Mouse (Mus musculus) intestine, postnatal 0 days (tissue): ENCODE measurements around the gene Tns1. TPM values are rescaled to one million over a fixed set of nuclear protein-coding genes. Genes with fewer than 3 reads are reported as not detected.

Source experiments
- ATAC-seq: fragments of 200-750 bp; cut with Nextera tagmentation; 2 replicates; pipeline ENCODE4 v1.8.0; 2017; ENCODE audit warnings: mild to moderate bottlenecking, moderate TSS enrichment, moderate library complexity
- H3K27ac ChIP-seq: fragments of 300-500 bp; sonication (generic); 2 replicates; pipeline ENCODE4 v1.5.1; 2014; ENCODE audit warnings: mild to moderate bottlenecking, low read depth, low read length, moderate library complexity
- H3K27me3 ChIP-seq: fragments of 300-500 bp; sonication (generic); replicated peaks from 2 replicates; pipeline ENCODE4 v1.6.1; 2014; ENCODE audit warnings: low read length, mixed read lengths; ENCODE audit not compliant: control insufficient read depth, insufficient read depth
- H3K36me3 ChIP-seq: fragments of 300-500 bp; sonication (generic); 2 replicates; pipeline ENCODE4 v1.6.1; 2014; ENCODE audit warnings: mild to moderate bottlenecking, moderate library complexity; ENCODE audit not compliant: control insufficient read depth, insufficient read depth
- H3K4me1 ChIP-seq: fragments of 300-500 bp; sonication (generic); replicated peaks from 2 replicates; pipeline ENCODE4 v1.6.1; 2014; ENCODE audit warnings: antibody characterized with exemption, low read length, mixed read lengths; ENCODE audit not compliant: control insufficient read depth, insufficient read depth
- H3K4me2 ChIP-seq: fragments of 300-500 bp; sonication (generic); replicated peaks from 2 replicates; pipeline ENCODE4 v1.6.1; 2014; ENCODE audit warnings: low read depth, mild to moderate bottlenecking, moderate library complexity
- H3K4me3 ChIP-seq: fragments of 300-500 bp; sonication (generic); 2 replicates; pipeline ENCODE4 v1.5.1; 2014; ENCODE audit warnings: low read depth, low read length
- H3K9ac ChIP-seq: fragments of 300-500 bp; sonication (generic); 2 replicates; pipeline ENCODE4 v1.6.1; 2014; ENCODE audit warnings: mild to moderate bottlenecking, low read depth, low read length
- H3K9me3 ChIP-seq: fragments of 300-500 bp; sonication (generic); 2 replicates; pipeline ENCODE4 v1.6.1; 2016; ENCODE audit warnings: mixed run types; ENCODE audit not compliant: control insufficient read depth
- CTCF ChIP-seq: sonication (generic); IDR thresholded peaks from 2 replicates; pipeline ENCODE4 v1.5.1; 2016; ENCODE audit warnings: low read depth, mild to moderate bottlenecking, control low read depth, antibody characterized with exemption, moderate library complexity
- WGBS: fragments of 180-500 bp; shearing (Covaris S2); extraction: QIAGEN DNeasy Blood & Tissue Kit; methylation state at CpG from one replicate; pipeline ENCODE4 v1.1.7; 2014; 5-methylcytosine and 5-hydroxymethylcytosine counted together
- polyA plus RNA-seq: library from polyadenylated mRNA; unstranded; fragments of >200 nt; fragmentation: Nextera tagmentation; extraction: Ambion mirVana; gene quantifications from 2 replicates; pipeline ENCODE4 v1.2.1, GENCODE M21; 2015

Tns1 gene
- polyA plus RNA-seq, 1 experiment from 2014 or later: 21.5 TPM

GRCm38 (mm10) chr1:73930411-73931134 is 193.7 kb downstream of the Tns1 start:
- 80% methylated on average over 8 of the region's 8 CpGs for WGBS
- Histone ChIP-seq H3K4me2 (no peak overlapping the region), H3K27ac (no peak overlapping the region), H3K36me3 (peaks cover 27% of the 10 kb centered on the region; the same call in 1 of the 2 replicates), H3K27me3 (no peaks in the 10 kb centered on the region), H3K4me1 (no peaks in the 10 kb centered on the region), H3K4me3 (no peak overlapping the region), H3K9ac (no peak overlapping the region), H3K9me3 (no peaks in the 10 kb centered on the region)
- ATAC-seq: no peak
- TF ChIP-seq CTCF: no peak

- Histone ChIP-seq H3K27ac (no peak overlapping the region), H3K9me3 (no peaks in the 10 kb centered on the region), H3K4me3 (no peak overlapping the region), H3K36me3 (peaks cover 29% of the 10 kb centered on the region; the same call in 1 of the 2 replicates), H3K4me2 (no peak overlapping the region), H3K27me3 (no peaks in the 10 kb centered on the region), H3K4me1 (no peaks in the 10 kb centered on the region), H3K9ac (no peak overlapping the region)
- ATAC-seq: no peak
- no peak for TF ChIP-seq CTCF
- WGBS: 81% methylated on average over 5 of the region's 5 CpGs
Observed at GRCm38 (mm10) chr1:73929952-73930329, 194.3 kb downstream of the Tns1 start.

- H3K4me1 ChIP-seq: no peaks in the 10 kb centered on the region
- H3K4me3 ChIP-seq: no peak overlapping the region
- H3K27me3 ChIP-seq: no peaks in the 10 kb centered on the region
- peaks cover 34% of the 10 kb centered on the region for H3K36me3 ChIP-seq
- ATAC-seq: no peak; the same call in 1 of the 2 replicates
- no peaks in the 10 kb centered on the region for H3K9me3 ChIP-seq
- H3K4me2 ChIP-seq: no peak overlapping the region
- no peak for TF ChIP-seq CTCF
- H3K27ac ChIP-seq: no peak overlapping the region
- H3K9ac ChIP-seq: no peak overlapping the region
- WGBS: 55% methylated on average over 15 of the region's 15 CpGs
Observed at GRCm38 (mm10) chr1:73929211-73929951, 194.9 kb downstream of the Tns1 start.

DNA sequence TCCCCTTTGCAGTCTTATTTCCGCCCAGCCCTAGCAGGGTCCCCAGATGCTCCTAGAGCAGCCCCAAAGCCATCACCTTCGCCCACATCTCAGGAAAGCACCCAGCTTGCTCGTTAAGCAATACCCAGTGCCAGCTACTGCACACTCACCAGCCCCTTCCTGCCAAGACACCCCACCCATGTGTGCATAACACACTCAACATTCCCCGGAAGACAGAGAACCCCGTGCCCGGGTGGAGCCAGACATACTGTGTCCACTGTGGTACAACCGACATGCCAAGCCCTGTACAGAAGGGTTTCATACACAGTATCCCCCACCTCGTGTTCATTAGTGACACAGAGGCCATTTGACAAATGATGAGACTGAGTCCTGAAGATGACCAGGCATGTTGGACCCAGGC is 195.9 kb downstream of the Tns1 start:
- no peak for ATAC-seq
- no peaks in the 10 kb centered on the region for H3K4me1 ChIP-seq
- H3K9ac ChIP-seq: no peak overlapping the region
- WGBS: 78% methylated on average over 8 of the region's 8 CpGs
- H3K27ac ChIP-seq: no peak overlapping the region
- no peaks in the 10 kb centered on the region for H3K9me3 ChIP-seq
- no peak for TF ChIP-seq CTCF
- no peaks in the 10 kb centered on the region for H3K27me3 ChIP-seq
- H3K36me3 ChIP-seq: peaks cover 40% of the 10 kb centered on the region
- H3K4me2 ChIP-seq: no peak overlapping the region
- H3K4me3 ChIP-seq: no peak overlapping the region

DNA sequence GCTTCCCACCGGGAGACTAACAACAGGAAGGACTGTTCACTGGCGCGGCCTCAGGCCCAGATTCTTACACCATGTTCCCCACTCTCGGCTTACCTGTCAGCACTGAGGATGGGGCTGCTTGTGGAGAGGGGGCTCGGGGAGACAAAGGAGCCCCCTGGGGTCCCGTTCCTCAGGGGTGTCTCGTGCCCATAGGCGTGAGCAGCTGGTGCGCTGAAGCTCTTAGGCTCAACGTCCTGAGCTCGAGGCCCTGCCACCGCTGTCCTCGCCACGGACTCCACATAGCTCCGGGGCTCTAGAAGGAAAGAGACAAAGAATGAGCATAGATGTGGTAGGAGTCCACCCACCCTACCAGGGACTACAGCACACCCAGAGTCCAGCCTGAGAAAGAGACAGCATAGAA is 196.4 kb downstream of the Tns1 start:
- TF ChIP-seq CTCF: no peak
- Histone ChIP-seq H3K27ac (no peak overlapping the region), H3K36me3 (peaks cover 38% of the 10 kb centered on the region), H3K4me3 (no peak overlapping the region), H3K4me2 (no peak overlapping the region), H3K27me3 (no peaks in the 10 kb centered on the region), H3K9ac (no peak overlapping the region), H3K9me3 (no peaks in the 10 kb centered on the region), H3K4me1 (no peaks in the 10 kb centered on the region)
- no peak for ATAC-seq
- 88% methylated on average over 15 of the region's 15 CpGs for WGBS

DNA sequence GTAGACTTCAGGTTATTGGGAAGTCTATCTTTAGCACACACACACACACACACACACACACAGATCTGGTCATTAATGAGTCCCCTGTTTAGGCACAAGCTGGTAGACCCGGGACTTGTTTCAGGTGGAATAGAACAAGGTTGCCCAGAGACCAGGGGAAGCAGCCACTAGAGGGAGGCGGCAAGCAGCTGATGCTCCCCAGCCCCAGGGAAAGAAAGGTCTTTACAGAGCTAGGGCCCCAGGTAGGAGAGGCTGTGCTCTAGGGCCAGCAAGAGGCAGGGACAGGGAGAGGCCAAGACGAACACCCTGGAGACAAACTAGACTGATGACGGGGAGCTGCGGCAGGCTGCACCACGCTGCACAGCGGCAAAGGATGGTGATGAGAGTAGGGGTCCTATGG is 198.0 kb downstream of the Tns1 start:
- no peak overlapping the region for H3K4me2 ChIP-seq
- H3K27me3 ChIP-seq: no peaks in the 10 kb centered on the region
- H3K36me3 ChIP-seq: peaks cover 36% of the 10 kb centered on the region
- no peak overlapping the region for H3K9ac ChIP-seq
- no peak overlapping the region for H3K27ac ChIP-seq
- no peak overlapping the region for H3K4me3 ChIP-seq
- WGBS: 61% methylated on average over 7 of the region's 7 CpGs
- peak; percentile 69 for TF ChIP-seq CTCF
- no peaks in the 10 kb centered on the region for H3K4me1 ChIP-seq
- H3K9me3 ChIP-seq: no peaks in the 10 kb centered on the region
- no peak for ATAC-seq
